Mouse (Mus musculus): Measurements from ENCODE around the gene Sgtb. TPM values are rescaled to one million over a fixed set of nuclear protein-coding genes. Genes with fewer than 3 reads are reported as not detected.

Gene Sgtb
- 21.8 and 22.1 TPM in 2 replicates for polyA plus RNA-seq (2016; fragmentation: Nextera tagmentation; extraction: Ambion mirVana)

DNA sequence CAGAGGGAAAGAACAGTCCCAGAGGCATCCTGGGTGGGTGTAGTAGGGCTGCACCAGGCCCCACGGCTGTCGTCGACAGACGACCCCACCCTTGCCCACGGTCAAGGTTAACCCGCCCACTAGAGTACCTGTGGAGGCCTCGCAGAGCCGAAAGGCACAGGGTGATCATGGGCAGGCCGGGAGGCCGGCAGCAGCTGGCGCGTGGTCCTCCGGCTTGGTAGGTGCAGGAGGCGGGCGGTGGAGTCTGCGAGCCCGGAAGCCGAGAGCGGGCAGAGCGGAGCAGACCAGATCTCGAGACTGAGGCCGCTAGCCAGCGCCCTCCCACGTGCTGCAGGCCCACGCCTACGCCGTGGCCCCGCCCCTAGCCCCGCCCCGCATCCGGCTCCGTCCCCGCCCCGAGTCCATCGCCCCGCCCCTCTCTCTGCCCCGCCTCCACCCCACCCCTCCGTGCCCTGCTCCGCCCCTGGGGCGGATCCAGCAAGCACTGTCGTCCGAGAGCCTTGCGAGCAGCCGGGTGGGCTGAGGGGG, at the start of gene Sgtb, which contains the start of gene Nln:
Gene Sgtb, plus strand, starts transcription at position 454 of the 528 bp plus-strand sequence.
Gene Nln, minus strand, starts transcription at position 327 of the 528 bp plus-strand sequence.
- Histone ChIP-seq H3K27me3 (no peaks in the 10 kb centered on the region), H3K4me3 (replicated peaks) (peak within 1 kb of the TSS; percentile 76), H3K4me2 (peak within 1 kb of the TSS; percentile 98), H3K4me1 (peaks cover 20% of the 10 kb centered on the region), H3K9me3 (no peaks in the 10 kb centered on the region; the same call in 1 of the 2 replicates), H3K36me3 (replicated peaks) (no peaks in the 10 kb centered on the region; the same call in 1 of the 2 replicates), H3K9ac (peak within 1 kb of the TSS; percentile 76), H3K27ac (peak within 1 kb of the TSS; percentile 53; the same call in 1 of the 2 replicates)
- 0% methylated on average over 28 of the region's 44 CpGs for WGBS
- ATAC-seq (ENCODE audit: low FRiP score) = peak; percentile 96

DNA sequence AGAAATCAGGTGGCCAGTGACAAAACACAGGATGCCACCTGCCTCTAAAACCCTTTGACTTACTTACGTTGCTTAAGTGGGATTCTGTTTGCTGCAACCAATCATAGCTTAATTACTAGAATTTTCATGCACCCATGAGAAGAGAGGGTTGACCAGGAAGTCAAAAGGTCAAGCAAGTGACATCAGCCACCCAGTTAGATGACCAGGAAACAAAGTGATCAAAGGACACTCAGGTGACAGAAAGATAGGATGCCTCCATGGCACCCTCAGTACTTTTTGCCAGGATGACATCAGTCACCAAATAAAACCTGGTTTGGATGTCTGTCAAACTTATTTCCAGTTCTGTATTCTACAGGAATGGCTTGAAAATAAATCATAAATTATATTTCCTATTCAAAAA, 49.3 kb upstream of the Sgtb start:
- 76% methylated on average over 1 of the region's 1 CpGs for WGBS
- peaks cover 8% of the 10 kb centered on the region; the same call in 1 of the 2 replicates for H3K4me1 ChIP-seq
- H3K9me3 ChIP-seq = no peaks in the 10 kb centered on the region
- peaks cover 13% of the 10 kb centered on the region for H3K36me3 ChIP-seq (replicated peaks)
- H3K4me3 ChIP-seq (replicated peaks) = no peak overlapping the region
- no peak for ATAC-seq (ENCODE audit: low FRiP score)
- no peak overlapping the region for H3K4me2 ChIP-seq
- H3K9ac ChIP-seq = no peak overlapping the region
- no peaks in the 10 kb centered on the region for H3K27me3 ChIP-seq
- H3K27ac ChIP-seq = no peak overlapping the region

DNA sequence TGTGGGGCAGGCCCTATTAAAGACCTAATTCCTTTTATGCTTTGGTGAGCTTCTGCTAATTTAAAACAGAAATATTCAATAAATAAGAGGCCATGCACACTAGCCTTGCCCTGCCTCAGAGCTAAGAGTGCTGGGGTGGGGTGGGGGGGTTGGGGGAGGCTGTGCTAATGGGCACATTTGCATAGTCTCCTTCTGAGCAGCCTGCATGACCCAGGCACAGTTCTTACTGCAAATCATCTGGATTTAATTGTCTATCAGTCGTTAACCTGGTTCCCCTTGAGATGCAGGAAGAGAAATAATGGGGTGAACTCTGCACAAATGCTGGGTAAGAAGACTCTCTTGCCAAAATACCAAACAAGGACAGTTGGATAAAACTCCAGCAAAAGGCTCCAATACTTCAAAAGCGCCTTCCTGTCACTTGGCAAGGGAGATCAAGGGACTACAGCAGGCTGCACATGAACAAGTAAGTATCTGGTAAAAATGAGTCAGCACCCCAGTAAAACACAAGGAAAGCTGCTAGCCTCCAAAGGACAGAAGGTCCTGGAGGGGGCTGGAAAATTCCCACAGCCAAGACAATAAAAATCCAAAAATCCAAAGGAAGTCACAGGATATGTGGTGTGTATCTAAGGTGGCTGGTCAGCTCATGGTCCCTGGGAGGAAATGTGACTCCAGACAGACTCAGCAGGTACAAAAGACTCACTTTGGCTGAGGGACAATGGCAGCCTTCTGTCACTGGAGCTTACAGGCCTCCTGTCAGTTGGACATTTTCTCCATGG, 47.4 kb upstream of the Sgtb start:
- Histone ChIP-seq H3K36me3 (replicated peaks) (peaks cover 9% of the 10 kb centered on the region), H3K4me3 (replicated peaks) (no peak overlapping the region), H3K4me1 (peaks cover 8% of the 10 kb centered on the region; the same call in 1 of the 2 replicates), H3K4me2 (no peak overlapping the region), H3K27ac (no peak overlapping the region), H3K9ac (no peak overlapping the region), H3K9me3 (no peaks in the 10 kb centered on the region), H3K27me3 (no peaks in the 10 kb centered on the region)
- 47% methylated on average over 2 of the region's 2 CpGs for WGBS
- no peak for ATAC-seq (ENCODE audit: low FRiP score)

DNA sequence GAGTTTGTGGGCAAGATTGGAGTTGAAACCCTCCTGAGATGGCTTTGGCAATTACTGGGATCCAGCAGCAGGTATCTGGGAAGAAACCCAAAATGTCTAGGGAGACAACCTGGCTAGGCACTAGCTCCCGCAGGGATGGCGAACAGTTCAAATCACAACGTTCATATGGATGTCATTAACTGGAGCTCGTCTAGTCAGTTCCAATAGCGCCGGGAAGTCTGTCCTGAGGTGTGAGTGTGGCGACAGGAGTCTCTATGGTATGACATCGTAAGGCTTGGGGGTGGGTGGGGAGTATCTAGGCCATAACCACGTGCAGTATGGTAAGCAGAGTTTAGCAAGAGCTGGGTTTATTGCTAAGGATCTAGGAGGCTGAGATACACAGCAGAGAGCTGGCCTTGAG, 46.5 kb upstream of the Sgtb start:
- Histone ChIP-seq H3K9me3 (no peaks in the 10 kb centered on the region), H3K4me1 (peaks cover 8% of the 10 kb centered on the region; the same call in 1 of the 2 replicates), H3K4me2 (no peak overlapping the region), H3K4me3 (replicated peaks) (no peak overlapping the region), H3K27me3 (no peaks in the 10 kb centered on the region), H3K36me3 (replicated peaks) (peaks cover 9% of the 10 kb centered on the region), H3K9ac (no peak overlapping the region), H3K27ac (no peak overlapping the region)
- no peak for ATAC-seq (ENCODE audit: low FRiP score)
- WGBS = 84% methylated on average over 9 of the region's 9 CpGs

DNA sequence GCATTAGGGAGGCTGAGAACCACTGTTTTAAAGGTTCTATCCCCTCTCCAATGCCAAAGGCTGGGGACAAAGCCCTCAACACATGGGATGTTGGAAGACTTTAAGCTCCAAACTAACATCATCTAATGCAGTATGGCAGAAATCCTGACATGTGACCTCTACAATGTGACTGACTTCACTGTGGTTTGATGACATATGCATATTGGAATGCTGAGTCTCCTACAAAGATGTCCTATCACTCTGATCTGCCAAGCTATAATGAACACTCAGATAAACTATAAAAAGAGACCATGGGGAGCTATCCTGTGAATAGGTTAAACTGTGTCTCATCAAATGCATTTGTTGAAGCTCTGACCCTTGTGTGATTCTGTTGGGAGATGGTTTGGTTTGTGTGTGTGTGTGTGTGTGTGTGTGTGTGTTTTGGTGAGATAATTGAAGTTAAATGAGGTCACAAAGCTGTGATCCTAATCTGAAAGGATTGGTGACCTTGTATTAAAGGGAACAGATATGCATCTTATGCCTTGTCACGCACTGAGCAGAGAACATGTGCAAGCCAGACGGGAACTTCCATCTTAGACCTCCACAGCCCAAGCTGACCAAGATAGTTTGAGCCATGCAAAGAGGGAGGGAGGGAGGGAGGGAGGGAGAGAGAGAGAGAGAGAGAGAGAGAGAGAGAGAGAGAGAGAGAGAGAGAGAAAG, 43.7 kb upstream of the Sgtb start:
- no peak for ATAC-seq (ENCODE audit: low FRiP score)
- Histone ChIP-seq H3K9ac (no peak overlapping the region), H3K4me2 (no peak overlapping the region), H3K27me3 (no peaks in the 10 kb centered on the region), H3K9me3 (no peaks in the 10 kb centered on the region), H3K36me3 (replicated peaks) (peaks cover 4% of the 10 kb centered on the region; the same call in 1 of the 2 replicates), H3K4me1 (peaks cover 8% of the 10 kb centered on the region; the same call in 1 of the 2 replicates), H3K27ac (no peak overlapping the region), H3K4me3 (replicated peaks) (no peak overlapping the region)
- 86% methylated on average over 2 of the region's 2 CpGs for WGBS

DNA sequence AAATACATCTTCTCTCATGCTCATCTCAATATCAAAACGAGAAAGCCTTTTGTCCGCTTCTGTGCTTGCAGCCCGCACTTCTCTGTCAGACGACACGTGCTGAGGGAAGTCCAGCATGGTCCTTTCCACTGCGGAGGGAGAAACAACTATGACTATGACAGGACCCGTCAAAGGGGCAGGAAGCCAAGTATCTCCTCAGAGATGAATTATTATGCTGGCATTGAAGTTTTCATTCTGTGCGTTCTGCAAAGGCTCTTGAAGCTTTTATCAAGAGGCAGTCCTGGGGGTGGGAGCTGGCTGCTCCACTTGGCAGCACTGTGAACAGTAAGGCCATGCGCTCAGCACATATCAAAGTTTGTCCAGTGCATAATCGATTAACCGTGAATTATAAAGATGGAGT, 40.3 kb upstream of the Sgtb start:
- 94% methylated on average over 11 of the region's 11 CpGs for WGBS
- no peak overlapping the region for H3K27ac ChIP-seq
- H3K9me3 ChIP-seq = no peaks in the 10 kb centered on the region
- H3K36me3 ChIP-seq (replicated peaks) = peaks cover 4% of the 10 kb centered on the region; the same call in 1 of the 2 replicates
- no peak overlapping the region for H3K4me2 ChIP-seq
- no peaks in the 10 kb centered on the region for H3K4me1 ChIP-seq
- no peak overlapping the region for H3K9ac ChIP-seq
- H3K4me3 ChIP-seq (replicated peaks) = no peak overlapping the region
- no peaks in the 10 kb centered on the region for H3K27me3 ChIP-seq
- ATAC-seq (ENCODE audit: low FRiP score) = no peak

DNA sequence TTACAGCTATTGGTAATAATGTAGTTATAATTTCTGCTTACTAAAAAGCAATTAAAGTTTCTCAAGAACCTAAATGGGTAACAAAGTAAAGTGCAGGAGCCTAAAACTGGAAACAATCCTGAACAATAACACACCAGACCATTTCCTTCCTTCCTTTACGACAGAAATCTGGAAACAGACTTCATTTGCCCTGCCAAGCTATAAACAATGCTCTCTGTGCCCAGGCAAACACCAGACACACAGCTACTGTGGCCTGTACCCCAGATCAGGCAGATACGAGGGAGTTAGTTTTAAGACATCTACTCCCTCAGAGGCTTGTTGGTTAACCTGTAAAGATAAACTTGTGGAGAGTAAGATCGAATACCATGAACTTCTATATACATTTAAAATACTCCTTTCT, 38.8 kb upstream of the Sgtb start:
- ATAC-seq (ENCODE audit: low FRiP score) = no peak
- Histone ChIP-seq H3K27ac (no peak overlapping the region), H3K4me1 (no peaks in the 10 kb centered on the region)

DNA sequence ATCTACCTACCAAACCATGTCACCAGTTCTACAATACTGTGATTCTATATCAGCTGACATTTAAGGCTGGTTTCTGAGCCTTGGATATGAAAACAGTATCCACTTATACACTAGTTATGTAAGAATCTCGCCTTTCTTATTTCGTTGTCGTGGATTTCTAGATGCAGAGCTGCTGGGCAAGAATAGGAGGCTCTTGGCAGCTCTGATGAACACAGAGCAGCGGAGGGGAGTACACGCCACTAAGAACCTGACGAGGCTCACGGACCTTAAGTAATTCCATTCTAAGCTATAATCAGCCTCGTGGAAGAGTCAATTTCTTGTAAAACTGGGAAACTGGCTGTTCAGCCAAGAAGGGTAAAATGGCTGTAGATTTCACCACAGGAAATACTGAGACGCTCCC, 37.2 kb upstream of the Sgtb start:
- Histone ChIP-seq H3K27me3 (no peaks in the 10 kb centered on the region), H3K9ac (no peak overlapping the region), H3K4me2 (no peak overlapping the region), H3K4me1 (no peaks in the 10 kb centered on the region), H3K9me3 (no peaks in the 10 kb centered on the region), H3K27ac (no peak overlapping the region), H3K36me3 (replicated peaks) (peaks cover 4% of the 10 kb centered on the region; the same call in 1 of the 2 replicates), H3K4me3 (replicated peaks) (no peak overlapping the region)
- 85% methylated on average over 9 of the region's 9 CpGs for WGBS
- no peak for ATAC-seq (ENCODE audit: low FRiP score)

More for the DNA sequence above, 38.8 kb upstream of the Sgtb start:
- no peak overlapping the region for H3K9ac ChIP-seq
- no peak overlapping the region for H3K4me2 ChIP-seq
- H3K27me3 ChIP-seq = no peaks in the 10 kb centered on the region
- H3K4me3 ChIP-seq (replicated peaks) = no peak overlapping the region
- H3K9me3 ChIP-seq = no peaks in the 10 kb centered on the region
- peaks cover 4% of the 10 kb centered on the region; the same call in 1 of the 2 replicates for H3K36me3 ChIP-seq (replicated peaks)
- 84% methylated on average over 3 of the region's 3 CpGs for WGBS

DNA sequence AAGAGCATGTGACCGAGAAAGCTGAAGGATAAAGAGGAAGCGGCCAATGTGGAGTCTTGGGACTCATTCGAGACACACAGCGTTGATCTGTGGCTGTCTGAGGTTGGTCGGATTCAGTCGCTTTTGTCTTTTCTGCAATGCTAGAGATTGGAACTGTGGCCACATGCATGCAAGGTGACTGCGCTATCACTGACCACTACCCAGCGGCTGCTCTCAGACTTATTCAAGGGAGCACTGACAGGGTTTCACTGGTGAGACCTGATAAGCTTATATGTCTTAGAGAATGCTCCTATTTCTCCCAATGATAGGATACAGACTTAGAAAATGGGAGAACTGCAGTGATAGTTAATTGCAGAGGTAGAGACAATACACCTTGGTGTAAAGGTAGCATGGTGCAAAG, 35.3 kb upstream of the Sgtb start:
- Histone ChIP-seq H3K4me3 (replicated peaks) (no peak overlapping the region), H3K4me2 (no peak overlapping the region), H3K36me3 (replicated peaks) (peaks cover 4% of the 10 kb centered on the region; the same call in 1 of the 2 replicates), H3K9me3 (no peaks in the 10 kb centered on the region), H3K4me1 (no peaks in the 10 kb centered on the region), H3K27ac (no peak overlapping the region), H3K9ac (no peak overlapping the region), H3K27me3 (no peaks in the 10 kb centered on the region)
- WGBS = 97% methylated on average over 8 of the region's 8 CpGs
- ATAC-seq (ENCODE audit: low FRiP score) = no peak

DNA sequence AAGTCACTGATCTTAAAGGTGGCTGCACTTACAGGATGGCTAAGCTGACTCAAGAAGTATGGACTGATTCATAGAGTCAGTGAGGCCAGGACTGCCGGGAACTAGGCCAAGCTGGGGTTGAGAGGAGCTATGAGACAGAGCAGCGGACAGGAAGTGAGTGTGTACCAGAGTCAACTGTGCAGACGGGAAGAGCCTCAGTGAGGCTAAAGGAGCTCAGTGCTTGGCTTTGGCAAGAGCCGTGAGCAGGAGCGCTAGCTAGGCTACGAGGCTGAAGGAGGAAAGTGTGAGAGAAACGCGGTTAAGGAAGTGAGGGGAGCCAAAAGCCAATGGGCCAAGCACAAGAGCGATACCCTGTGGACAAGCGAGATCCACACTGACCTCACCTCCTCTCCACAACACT, 34.8 kb upstream of the Sgtb start:
- H3K4me2 ChIP-seq = no peak overlapping the region
- no peaks in the 10 kb centered on the region for H3K27me3 ChIP-seq
- no peaks in the 10 kb centered on the region for H3K9me3 ChIP-seq
- no peaks in the 10 kb centered on the region for H3K4me1 ChIP-seq
- no peak overlapping the region for H3K4me3 ChIP-seq (replicated peaks)
- no peak overlapping the region for H3K9ac ChIP-seq
- 87% methylated on average over 10 of the region's 10 CpGs for WGBS
- no peak overlapping the region for H3K27ac ChIP-seq
- H3K36me3 ChIP-seq (replicated peaks) = peaks cover 4% of the 10 kb centered on the region; the same call in 1 of the 2 replicates
- ATAC-seq (ENCODE audit: low FRiP score) = no peak

DNA sequence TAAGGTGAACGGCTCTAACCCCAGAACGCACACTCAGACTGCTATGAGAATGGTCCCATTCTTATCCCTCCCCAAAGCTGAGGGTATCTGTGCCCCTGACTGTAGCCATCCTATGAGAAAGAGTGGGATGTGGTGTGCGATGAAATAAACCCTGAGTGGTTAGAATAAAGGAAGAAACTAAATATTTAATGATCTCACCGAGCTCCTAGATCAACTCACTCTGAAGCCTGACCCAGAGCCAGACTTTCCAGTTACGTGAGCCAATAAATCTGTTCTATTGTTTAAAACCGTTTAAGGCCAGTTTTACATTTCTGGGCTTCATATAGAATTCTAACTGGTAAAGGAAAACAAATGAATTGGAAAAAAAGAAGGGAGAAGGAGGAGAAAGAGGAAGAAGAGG, 32.5 kb upstream of the Sgtb start:
- no peak for ATAC-seq (ENCODE audit: low FRiP score)
- WGBS = 91% methylated on average over 6 of the region's 6 CpGs
- Histone ChIP-seq H3K4me1 (no peaks in the 10 kb centered on the region), H3K4me3 (replicated peaks) (no peak overlapping the region), H3K9ac (no peak overlapping the region), H3K36me3 (replicated peaks) (0 out of 2 replicates have a peak, but pooled peaks cover 2% of the 10 kb centered on the region), H3K9me3 (no peaks in the 10 kb centered on the region), H3K27me3 (no peaks in the 10 kb centered on the region), H3K27ac (no peak overlapping the region), H3K4me2 (no peak overlapping the region)

DNA sequence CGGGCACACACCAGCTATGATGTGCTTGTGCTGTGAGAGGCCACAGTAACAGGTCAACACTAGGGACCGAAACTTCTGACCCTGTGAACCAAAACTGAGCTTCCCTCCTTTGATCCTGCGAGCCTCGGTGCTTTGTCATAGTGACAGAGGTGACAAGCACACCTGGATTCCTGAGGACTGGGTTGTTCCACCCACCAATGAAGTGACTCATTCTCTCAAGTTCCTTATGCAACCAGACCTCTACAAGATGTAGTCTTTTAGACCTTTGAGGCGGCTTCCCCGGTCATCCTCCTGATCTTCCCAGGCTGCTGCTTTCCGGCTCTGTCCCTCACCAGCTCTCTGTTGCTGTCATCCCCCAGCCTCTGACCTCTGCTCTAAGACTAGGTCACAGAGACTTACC, 27.0 kb upstream of the Sgtb start:
- Histone ChIP-seq H3K36me3 (replicated peaks) (no peaks in the 10 kb centered on the region), H3K27me3 (no peaks in the 10 kb centered on the region), H3K9ac (no peak overlapping the region), H3K27ac (no peak overlapping the region), H3K4me3 (replicated peaks) (no peak overlapping the region), H3K4me2 (no peak overlapping the region), H3K4me1 (no peaks in the 10 kb centered on the region), H3K9me3 (no peaks in the 10 kb centered on the region)
- WGBS = 97% methylated on average over 7 of the region's 7 CpGs
- no peak for ATAC-seq (ENCODE audit: low FRiP score)
